Mouse (Mus musculus): Measurements from ENCODE around the gene Fgfr3. TPM values are rescaled to one million over a fixed set of nuclear protein-coding genes. Genes with fewer than 3 reads are reported as not detected.

Fgfr3 gene
- polyA plus RNA-seq, 1 experiment = not detected

GRCm38 (mm10) chr5:33782345-33782998, 61.0 kb downstream of the Fgfr3 start, which contains the start of gene Letm1:
Gene Letm1, minus strand, starts transcription at chr5:33782817.
- peaks cover 7% of the 10 kb centered on the region for H3K4me1 ChIP-seq (ENCODE audit: control insufficient read depth, insufficient read depth, low read length)
- H3K4me3 ChIP-seq (ENCODE audit: insufficient read depth, low read depth, low read length) = peak within 1 kb of the TSS; percentile 72
- TF ChIP-seq CTCF (IDR thresholded peaks at IDR 0.05; ENCODE audit: insufficient read depth, low read depth, low read length) (no peak), POLR2A (IDR thresholded peaks at IDR 0.05; ENCODE audit: insufficient read depth, low read depth, low read length) (peak; percentile 66)
- H3K27ac ChIP-seq (ENCODE audit: insufficient read depth, low read depth, low read length) = peak within 1 kb of the TSS; percentile 32
- under 1% methylated on average over 65 of the region's 65 CpGs for WGBS

- peak overlapping the region; percentile 32 for H3K27ac ChIP-seq (ENCODE audit: insufficient read depth, low read depth, low read length)
- peak overlapping the region; percentile 72 for H3K4me3 ChIP-seq (ENCODE audit: insufficient read depth, low read depth, low read length)
- 2% methylated on average over 6 of the region's 6 CpGs for WGBS
- no peak for TF ChIP-seq CTCF (IDR thresholded peaks at IDR 0.05; ENCODE audit: insufficient read depth, low read depth, low read length)
- TF ChIP-seq POLR2A (IDR thresholded peaks at IDR 0.05; ENCODE audit: insufficient read depth, low read depth, low read length) = no peak
- peaks cover 7% of the 10 kb centered on the region for H3K4me1 ChIP-seq (ENCODE audit: control insufficient read depth, insufficient read depth, low read length)
Measured at GRCm38 (mm10) chr5:33782999-33783390, 61.5 kb downstream of the Fgfr3 start.

Other genes with a start within 250 kb of the Fgfr3 start
- not detected in 2 replicates for gene Fam53a, start 92.0 kb upstream of the Fgfr3 start, polyA plus RNA-seq (2012; ENCODE audit: insufficient read depth, insufficient read length, low replicate concordance, missing spikeins)
- gene Gm9903, start 91.7 kb upstream of the Fgfr3 start, polyA plus RNA-seq (2012; ENCODE audit: insufficient read depth, insufficient read length, low replicate concordance, missing spikeins) = not detected in 2 replicates
- gene Slbp, start 69.1 kb upstream of the Fgfr3 start, polyA plus RNA-seq (2012; ENCODE audit: insufficient read depth, insufficient read length, low replicate concordance, missing spikeins) = not detected in 2 replicates
- gene Tacc3, start 63.5 kb upstream of the Fgfr3 start, polyA plus RNA-seq (2012; ENCODE audit: insufficient read depth, insufficient read length, low replicate concordance, missing spikeins) = not detected in 2 replicates
- gene Tmem129, start 63.3 kb upstream of the Fgfr3 start, polyA plus RNA-seq (2012; ENCODE audit: insufficient read depth, insufficient read length, low replicate concordance, missing spikeins) = not detected in 2 replicates
- gene Letm1, start 61.1 kb downstream of the Fgfr3 start, polyA plus RNA-seq (2012; ENCODE audit: insufficient read depth, insufficient read length, low replicate concordance, missing spikeins) = not detected in 2 replicates
- 362 and 366 TPM in 2 replicates for gene Nsd2, start 99.1 kb downstream of the Fgfr3 start, polyA plus RNA-seq (2012; ENCODE audit: insufficient read depth, insufficient read length, low replicate concordance, missing spikeins)
- gene Nelfa, start 214.7 kb downstream of the Fgfr3 start, polyA plus RNA-seq (2012; ENCODE audit: insufficient read depth, insufficient read length, low replicate concordance, missing spikeins) = not detected in 2 replicates